Mouse (Mus musculus) adrenal gland, postnatal 10 days (tissue): ENCODE results near the gene Gtf3c2. TPM values are rescaled to one million over a fixed set of nuclear protein-coding genes. Genes with fewer than 3 reads are reported as not detected.

Experiments used
- DNase-seq: peaks from one replicate; pipeline ENCODE4 v3.0.0; 2021; ENCODE audit warnings: mixed read lengths
- total RNA-seq, 2 experiments: library from RNA; stranded (reverse); gene quantifications; 2 replicates each; pipeline ENCODE4 v1.2.3; 2021

Gtf3c2 gene
- total RNA-seq, 2 experiments from 2014 or later = 46.3 to 64.2 TPM

DNA sequence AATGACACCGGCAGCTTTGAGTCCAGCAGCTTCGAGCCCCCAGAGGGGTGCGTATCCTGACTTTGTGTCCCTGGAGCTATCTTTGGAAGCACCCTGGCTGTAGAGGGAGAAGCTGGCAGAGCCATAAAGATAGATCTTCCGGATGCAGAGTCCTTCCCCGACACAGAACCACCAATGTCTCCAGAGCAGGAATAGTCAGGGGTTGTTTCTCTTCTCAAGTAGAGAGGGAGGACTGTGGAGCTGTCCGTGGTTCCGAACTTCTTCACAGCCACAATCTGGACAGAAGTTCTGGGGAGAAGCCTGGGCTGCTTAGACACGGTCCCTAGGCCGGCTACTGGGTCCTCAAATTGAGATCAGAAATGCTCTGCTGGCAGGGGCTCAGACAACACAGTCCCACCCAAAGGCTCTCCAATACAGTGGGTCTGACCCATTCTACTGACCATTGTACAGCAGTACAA lies 40.9 kb downstream of the Gtf3c2 start:
- peak; percentile 61 for DNase-seq

DNA sequence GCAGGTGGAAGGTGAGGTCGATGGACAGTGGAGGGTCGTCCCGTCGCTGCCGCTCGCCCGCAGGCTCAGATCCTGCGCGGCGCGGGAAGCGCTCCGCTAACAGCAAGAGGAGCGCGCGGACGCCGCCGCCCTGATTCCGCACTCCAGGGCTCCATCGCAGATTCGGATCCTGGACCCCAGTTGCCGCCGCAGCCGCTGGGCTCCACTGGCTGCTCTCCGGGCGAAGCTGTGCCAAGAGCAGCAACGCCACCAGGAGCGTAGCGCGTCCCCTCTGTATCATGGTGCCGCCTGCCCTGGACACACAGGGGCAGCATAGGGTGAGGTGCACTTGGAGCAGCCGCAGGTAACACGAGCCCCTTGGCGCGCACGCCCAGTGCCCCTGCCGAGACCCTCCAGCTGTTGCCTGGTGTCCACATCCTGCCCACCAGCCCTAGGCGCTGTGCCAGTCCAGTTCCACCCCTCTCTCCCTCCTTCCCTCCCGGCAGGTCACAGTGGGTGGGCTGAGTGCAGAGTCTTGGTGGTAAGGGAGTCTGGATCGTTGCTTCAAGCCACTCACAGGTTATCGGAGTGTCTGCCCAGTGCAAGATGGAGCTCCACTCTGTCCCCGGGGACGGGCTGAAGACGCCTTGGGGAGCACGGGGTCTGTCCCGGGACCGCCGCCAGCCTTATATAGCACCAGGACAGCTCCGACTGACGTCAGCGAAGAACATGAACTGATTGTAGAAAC lies 41.5 kb downstream of the Gtf3c2 start, which contains the start of gene Ucn:
Ucn (minus strand) TSS at position 589 of the 727 bp plus-strand sequence.
- no peak for DNase-seq

DNA sequence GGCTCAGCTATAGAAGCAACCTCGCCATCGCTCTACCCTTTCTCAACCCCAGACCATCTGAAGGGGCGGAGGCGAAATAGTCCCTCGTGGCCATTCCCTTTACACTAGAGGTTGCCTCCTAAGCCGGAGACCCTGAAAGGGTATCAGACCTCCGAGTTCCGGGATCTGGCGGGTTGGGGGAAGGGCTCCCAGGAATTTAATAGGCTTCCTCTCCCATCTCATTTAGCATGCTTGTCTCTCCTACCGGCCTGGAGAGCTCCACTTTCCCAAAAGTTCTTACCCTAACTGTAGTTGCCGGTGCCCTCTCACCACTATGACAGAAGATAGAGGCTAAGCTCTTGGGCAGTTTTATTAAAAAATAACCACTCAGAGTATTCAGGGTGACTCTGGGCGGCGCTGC lies 42.3 kb downstream of the Gtf3c2 start:
- DNase-seq = no peak

DNA sequence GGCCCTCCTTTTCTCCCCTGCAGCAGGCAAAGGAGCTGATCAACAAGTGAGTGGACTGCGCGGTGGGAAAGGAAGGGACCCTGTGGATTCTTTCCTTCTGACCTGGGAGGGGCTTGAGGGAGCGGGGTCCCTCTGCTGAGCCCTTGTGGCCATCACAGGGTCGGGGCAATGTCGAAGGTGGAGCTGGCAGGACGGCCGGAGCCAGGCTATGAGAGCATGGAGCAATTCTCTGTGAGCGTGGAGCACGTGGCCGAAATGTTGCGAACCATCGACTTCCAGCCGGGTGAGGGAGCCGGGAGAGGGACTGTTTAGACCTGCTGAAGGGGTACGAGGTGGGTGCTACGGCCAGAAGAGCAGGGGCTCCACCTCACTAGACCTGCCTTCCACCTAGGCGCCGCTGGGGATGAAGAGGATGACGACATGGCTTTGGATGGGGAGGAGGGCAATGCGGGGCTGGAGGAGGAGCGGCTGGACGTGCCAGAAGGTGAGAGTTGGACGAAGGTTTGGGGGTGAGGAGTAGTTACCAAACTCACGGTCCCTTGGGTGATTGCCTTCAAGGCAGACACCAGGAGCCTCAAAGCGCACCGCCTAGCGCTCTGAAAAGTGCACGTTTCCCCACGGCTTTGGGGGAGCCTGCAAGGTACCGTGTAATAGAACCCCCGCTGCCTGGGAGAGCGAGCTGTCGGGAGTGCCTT lies 43.1 kb downstream of the Gtf3c2 start:
- no peak for DNase-seq

DNA sequence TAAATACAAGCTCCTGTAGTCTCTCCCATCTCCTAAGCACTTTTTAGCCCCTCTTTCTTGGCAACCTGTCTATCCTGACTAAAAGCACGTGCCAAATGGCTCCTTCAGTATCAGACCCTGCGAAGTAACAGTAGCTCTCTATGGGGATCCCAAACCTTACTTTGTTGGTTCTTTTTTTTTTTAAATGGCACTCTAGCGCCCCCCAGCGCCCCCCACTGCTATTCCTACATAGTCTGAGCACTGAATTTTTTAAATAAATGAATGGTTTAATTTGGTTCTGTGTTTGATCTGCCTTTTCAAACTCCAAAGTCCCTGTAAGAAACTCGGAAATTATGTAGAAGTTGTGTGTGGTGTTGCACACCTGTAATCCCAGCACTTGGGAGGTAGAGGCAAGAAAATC lies 53.9 kb downstream of the Gtf3c2 start:
- DNase-seq = no peak

DNA sequence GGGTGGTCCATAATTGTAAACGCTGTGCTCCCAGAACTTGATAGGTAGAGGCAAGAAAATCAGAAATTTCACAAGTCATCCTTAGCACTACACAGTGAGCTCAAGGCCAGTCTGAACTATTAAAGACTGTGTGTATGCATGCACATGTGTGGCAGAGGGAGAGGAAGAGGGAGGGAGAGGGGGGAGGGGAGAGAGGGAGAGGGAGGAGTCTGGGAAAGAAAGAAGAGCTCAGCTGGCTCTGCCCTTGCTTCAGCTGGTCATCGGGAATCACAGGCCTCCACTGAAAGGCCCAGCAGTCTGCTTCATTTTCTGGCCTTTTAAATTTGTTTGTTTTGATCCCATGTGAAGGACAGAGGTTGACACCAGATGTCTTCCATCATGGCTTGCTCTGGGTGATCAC lies 56.5 kb downstream of the Gtf3c2 start:
- DNase-seq = no peak

DNA sequence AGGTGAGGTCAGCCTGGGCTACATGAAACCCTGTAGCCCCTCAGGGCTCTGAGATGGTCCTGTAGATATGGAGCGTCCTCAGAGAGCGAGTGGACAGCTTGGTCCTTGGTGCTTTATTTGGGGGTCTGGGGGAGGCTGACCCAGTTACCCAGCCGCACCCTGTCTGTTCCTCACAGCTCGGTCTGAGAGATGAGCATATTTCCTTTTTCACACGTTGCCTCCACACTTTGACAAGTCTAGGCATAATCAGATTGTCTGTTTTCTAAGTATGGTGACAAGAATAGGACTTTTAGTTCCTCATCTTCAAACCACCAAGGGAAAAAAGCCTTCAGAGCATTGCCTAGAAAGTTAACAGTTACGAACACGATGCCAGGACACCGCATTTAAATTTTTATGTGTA lies 58.8 kb downstream of the Gtf3c2 start:
- DNase-seq = no peak

DNA sequence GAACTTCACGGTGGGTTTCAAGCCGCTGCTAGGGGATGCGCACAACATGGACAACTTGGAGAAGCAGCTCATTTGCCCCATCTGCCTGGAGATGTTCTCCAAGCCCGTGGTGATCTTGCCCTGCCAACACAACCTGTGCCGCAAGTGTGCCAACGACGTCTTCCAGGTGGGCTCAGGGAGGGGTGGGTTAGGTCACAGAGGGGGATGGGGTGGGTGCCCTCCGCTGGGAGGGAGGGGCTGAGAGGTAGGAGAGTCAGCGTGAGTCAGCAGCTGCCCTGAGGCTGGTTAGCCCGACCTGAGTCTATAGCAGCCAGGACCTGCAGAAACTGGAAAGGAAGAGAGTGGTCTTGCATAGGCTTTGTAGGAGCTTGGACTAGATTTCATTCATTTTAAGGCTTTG lies 63.0 kb downstream of the Gtf3c2 start:
- no peak for DNase-seq

DNA sequence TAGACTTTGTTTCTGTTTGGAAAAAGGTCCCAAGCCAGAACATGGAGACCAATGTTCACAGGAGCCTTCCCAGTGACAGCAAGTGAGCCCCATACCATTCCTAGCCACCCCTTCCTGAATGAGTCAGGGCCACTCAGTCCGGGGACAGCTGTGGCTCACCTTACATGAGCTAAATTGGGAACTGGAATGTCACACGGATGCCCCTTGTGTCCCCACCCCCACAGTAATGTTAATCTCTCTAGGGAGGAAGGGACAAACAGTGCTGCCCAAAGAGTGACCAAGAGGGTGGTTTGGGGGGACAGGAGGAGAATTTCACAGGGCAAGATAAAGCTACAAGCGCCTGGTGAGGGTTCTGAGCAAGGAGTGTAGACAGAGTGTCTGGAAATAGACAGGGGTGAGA lies 63.6 kb downstream of the Gtf3c2 start, which contains the start of gene Trim54:
Trim54 (plus strand) TSS at position 359 of the 400 bp plus-strand sequence.
- no peak for DNase-seq

DNA sequence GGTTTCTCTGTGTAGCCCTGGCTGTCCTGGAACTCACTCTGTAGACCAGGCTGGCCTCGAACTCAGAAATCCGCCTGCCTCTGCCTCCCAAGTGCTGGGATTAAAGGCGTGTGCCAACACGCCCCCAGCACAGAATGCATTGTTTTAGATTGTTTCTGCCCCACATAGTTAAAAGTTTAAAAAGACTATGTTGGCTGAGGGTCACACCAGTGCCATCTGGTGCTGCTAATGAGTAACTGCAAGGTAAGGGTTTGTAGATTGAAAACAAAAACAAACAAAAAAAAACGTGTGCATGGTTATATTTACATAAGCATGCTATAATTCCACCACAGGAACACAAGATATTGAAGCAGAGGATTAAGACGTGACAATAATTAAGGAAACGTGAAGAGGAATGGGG lies 69.2 kb downstream of the Gtf3c2 start:
- no peak for DNase-seq

DNA sequence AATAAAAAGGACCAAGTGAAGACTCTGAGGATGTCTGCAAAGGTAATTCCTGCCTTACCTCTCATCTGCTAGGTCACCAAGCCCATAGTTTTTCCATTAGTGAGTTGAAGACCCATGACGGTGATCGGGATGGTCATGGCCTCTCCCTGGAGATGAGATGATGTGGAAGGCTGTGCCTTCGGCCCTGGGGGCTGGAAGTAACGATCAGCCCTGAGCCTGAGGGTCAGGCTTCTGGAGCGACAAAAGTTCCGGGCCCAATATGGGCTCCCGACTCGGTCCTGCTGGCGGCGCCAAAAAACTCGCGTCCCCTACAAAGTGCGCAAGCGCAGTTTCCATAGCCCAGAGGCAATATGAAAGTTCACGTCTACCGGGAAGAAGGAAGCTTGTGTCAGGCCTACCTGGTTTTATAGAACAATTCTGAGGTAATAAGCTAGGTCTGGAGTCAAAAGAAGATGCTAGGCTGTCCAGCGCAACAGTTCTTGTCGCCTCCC lies 71.9 kb downstream of the Gtf3c2 start, which contains the start of gene Slc30a3:
Slc30a3 (minus strand) TSS at position 238 of the 491 bp plus-strand sequence.
- no peak for DNase-seq

Other genes starting within 250 kb of the Gtf3c2 start
- 1 to 10 TPM; 2.8 to 5.1 TPM for gene Cgref1, start 234.6 kb downstream of the Gtf3c2 start, total RNA-seq
- 100 to 1,000 TPM; 110 to 118 TPM for gene Preb, start 219.8 kb downstream of the Gtf3c2 start, total RNA-seq
- under 1 TPM; 0.39 to 0.99 TPM for gene Tcf23, start 211.5 kb downstream of the Gtf3c2 start, total RNA-seq
- 100 to 1,000 TPM; 123 to 129 TPM for gene Atraid, start 131.8 kb downstream of the Gtf3c2 start, total RNA-seq
- 10 to 100 TPM; 14.1 to 16.0 TPM for gene Slc5a6, start 131.2 kb downstream of the Gtf3c2 start, total RNA-seq
- gene Cad, start 125.4 kb downstream of the Gtf3c2 start, total RNA-seq = 10 to 100 TPM; 29.3 to 41.2 TPM
- not detected for gene Dnajc5g, start 73.9 kb downstream of the Gtf3c2 start, total RNA-seq
- gene Slc30a3, start 71.9 kb downstream of the Gtf3c2 start, total RNA-seq = under 1 TPM; 0.60 to 0.76 TPM
- 10 to 100 TPM in 1 of 2 experiments, 1 to 10 TPM in 1; 3.3 to 16.1 TPM for gene Trim54, start 63.4 kb downstream of the Gtf3c2 start, total RNA-seq
- not detected for gene Ucn, start 41.3 kb downstream of the Gtf3c2 start, total RNA-seq
- 10 to 100 TPM; 42.3 to 46.1 TPM for gene Mpv17, start 25.9 kb downstream of the Gtf3c2 start, total RNA-seq
- gene Gm29609, start 233 bp downstream of the Gtf3c2 start, total RNA-seq = 1 to 10 TPM; 1.5 to 2.8 TPM
- gene Snx17, start 13.1 kb upstream of the Gtf3c2 start, total RNA-seq = 10 to 100 TPM; 79.2 to 90.3 TPM
- 10 to 100 TPM; 38.9 to 48.2 TPM for gene Eif2b4, start 13.3 kb upstream of the Gtf3c2 start, total RNA-seq
- 10 to 100 TPM; 23.0 to 23.7 TPM for gene Zfp513, start 22.2 kb upstream of the Gtf3c2 start, total RNA-seq
- 100 to 1,000 TPM; 125 to 127 TPM for gene Ppm1g, start 40.5 kb upstream of the Gtf3c2 start, total RNA-seq
- 10 to 100 TPM; 79.6 to 86.2 TPM for gene Nrbp1, start 60.7 kb upstream of the Gtf3c2 start, total RNA-seq
- under 1 TPM in 1 of 2 experiments, not detected in 1; 0.97 TPM for gene Gm9970, start 61.1 kb upstream of the Gtf3c2 start, total RNA-seq
- 1 to 10 TPM; 3.0 to 4.9 TPM for gene Krtcap3, start 71.5 kb upstream of the Gtf3c2 start, total RNA-seq
- gene Ift172, start 111.0 kb upstream of the Gtf3c2 start, total RNA-seq = 10 to 100 TPM; 27.7 to 36.2 TPM
- 10 to 100 TPM in 1 of 2 experiments, 1 to 10 TPM in 1; 6.8 to 10.7 TPM for gene Fndc4, start 115.9 kb upstream of the Gtf3c2 start, total RNA-seq
- 10 to 100 TPM; 14.5 to 32.1 TPM for gene Gckr, start 117.3 kb upstream of the Gtf3c2 start, total RNA-seq